Mouse (Mus musculus) olfactory bulb, adult 2 months (tissue): ENCODE measurements at regions not wholly inside any gene's neighbourhood (a gene's known extent, or its start where the extent isn't known, plus 50 kb on each side); places are given as distances from the start of the nearest gene placed in this dataset.

Experiments
- H3K27ac ChIP-seq: fragments of 200-500 bp; 2 replicates; pipeline ENCODE4 v1.5.1; 2012; ENCODE audit warnings: low read depth, low read length; ENCODE audit not compliant: insufficient read depth
- H3K4me1 ChIP-seq: fragments of 200-500 bp; 2 replicates; pipeline ENCODE4 v1.6.1; 2012; ENCODE audit warnings: low read length; ENCODE audit not compliant: control insufficient read depth, insufficient read depth
- H3K4me3 ChIP-seq: fragments of 200-500 bp; 2 replicates; pipeline ENCODE4 v1.5.1; 2012; ENCODE audit warnings: mild to moderate bottlenecking, low read depth, low read length, moderate library complexity; ENCODE audit not compliant: insufficient read depth
- CTCF ChIP-seq: fragments of 200-500 bp; IDR thresholded peaks from 2 replicates; pipeline ENCODE4 v1.5.1; 2012; ENCODE audit warnings: low read depth, mild to moderate bottlenecking, low read length, moderate library complexity; ENCODE audit not compliant: insufficient read depth
- POLR2A ChIP-seq: fragments of 200-500 bp; IDR thresholded peaks from 2 replicates; pipeline ENCODE4 v1.6.1; 2012; ENCODE audit warnings: mild to moderate bottlenecking, low read depth, low read length, moderate library complexity; ENCODE audit not compliant: insufficient read depth
- WGBS: fragments of 180-500 bp; shearing (Covaris S2); methylation state at CpG from one replicate; pipeline ENCODE4 v1.1.7; 2018; 5-methylcytosine and 5-hydroxymethylcytosine counted together

DNA sequence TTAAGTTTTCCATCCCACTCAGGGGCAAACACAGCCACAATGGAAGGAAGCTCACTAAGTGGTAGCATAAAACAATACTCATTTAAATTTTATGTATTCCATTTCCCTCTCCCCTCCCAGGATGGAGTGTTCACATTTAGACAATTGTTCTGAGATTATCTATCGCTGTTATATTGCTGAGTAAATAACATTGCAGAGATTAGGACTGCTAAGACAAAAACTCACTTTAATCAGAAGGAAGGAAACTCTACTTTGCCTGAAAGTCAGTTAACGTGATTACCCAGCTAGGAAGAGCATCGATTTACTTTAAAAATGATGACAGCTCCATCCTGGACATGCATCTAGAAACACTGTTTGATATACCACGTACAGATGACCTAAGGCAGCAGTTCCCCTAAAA, 51.1 kb upstream of the Dab2 start:
- Histone ChIP-seq H3K27ac (no peak overlapping the region), H3K4me3 (no peak overlapping the region), H3K4me1 (no peaks in the 10 kb centered on the region)
- 86% methylated on average over 4 of the region's 4 CpGs for WGBS
- TF ChIP-seq CTCF (no peak), POLR2A (no peak)
